Mouse (Mus musculus): ENCODE results near the gene Celf2. TPM values are rescaled to one million over a fixed set of nuclear protein-coding genes. Genes with fewer than 3 reads are reported as not detected.
"Not testable (repeated sequence)": the region's sequence is repeated elsewhere in the genome, so short reads cannot be mapped to it uniquely, and the experiment has no call there.

Gene Celf2
- total and polyA plus RNA-seq, 3 experiments: 20.1 to 47.6 (median 45.5) TPM

- not testable (repeated sequence) for DNase-seq
These were observed 246.7 kb downstream of the Celf2 start for GRCm38 (mm10) chr2:7262668-7263067.

DNA sequence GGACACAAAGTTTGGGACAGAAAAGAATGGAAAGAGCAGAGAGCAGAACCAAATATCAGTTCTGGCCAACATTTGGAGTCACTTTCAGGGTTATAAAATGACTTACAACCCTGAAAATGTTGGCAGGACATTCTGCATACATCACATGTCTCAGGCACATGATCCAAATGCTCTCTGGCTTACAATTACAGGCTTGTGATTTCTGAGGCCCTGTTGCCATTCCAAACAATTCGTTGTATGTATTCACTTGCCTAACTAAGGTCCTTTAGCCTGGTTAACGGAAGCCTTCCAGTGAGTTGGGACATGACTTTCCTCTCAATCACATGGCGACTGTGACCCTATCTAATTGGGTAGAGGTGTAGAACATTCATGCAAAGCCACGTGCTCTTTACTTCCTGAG lies 249.2 kb downstream of the Celf2 start:
- DNase-seq: peak; percentile 47

- DNase-seq: peak; percentile 11
These were observed 249.7 kb downstream of the Celf2 start for GRCm38 (mm10) chr2:7259616-7260015.

GRCm38 (mm10) chr2:7256023-7256422 lies 253.3 kb downstream of the Celf2 start:
- no peak for DNase-seq

DNA sequence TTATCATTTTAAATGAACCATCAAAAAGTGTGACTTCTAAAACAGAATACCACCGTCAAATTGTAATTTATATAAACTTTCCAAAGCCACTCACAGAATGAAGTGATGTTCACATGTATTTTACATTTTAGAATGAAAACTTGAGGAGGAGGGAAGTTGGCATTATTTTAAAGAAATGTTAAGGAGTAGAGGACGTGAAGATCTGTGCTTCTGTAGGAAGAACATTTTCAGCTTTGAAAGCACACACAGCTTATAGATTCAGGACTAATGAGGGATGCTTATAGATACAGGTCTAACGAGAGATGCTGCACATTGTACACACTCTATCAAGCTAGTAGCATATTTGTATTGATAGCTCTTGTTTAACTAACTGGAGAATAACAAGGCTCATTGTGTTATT lies 254.0 kb downstream of the Celf2 start:
- no peak for DNase-seq

GRCm38 (mm10) chr2:7250314-7250713 lies 259.0 kb downstream of the Celf2 start:
- DNase-seq: no peak

DNA sequence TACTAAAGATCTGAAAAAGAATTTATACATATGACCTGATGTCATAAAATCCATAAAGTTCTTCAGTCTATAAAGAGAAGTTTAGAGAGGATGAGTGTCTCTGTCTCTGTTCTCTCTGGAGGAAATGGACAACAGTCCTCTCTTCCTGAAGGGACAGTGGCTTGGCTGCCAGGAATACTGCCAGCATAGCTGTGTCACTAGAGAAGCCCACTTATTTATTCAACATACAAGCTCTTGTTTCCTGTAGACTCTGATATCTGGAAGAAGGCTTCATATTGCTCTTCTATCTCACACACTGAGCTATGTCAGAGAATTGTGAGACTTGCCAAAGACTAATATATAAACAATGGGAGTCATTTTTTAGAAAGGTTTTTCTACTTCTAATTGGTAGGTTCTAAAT lies 260.4 kb downstream of the Celf2 start:
- no peak for DNase-seq

- DNase-seq: peak; percentile 26
These were observed 263.2 kb downstream of the Celf2 start for GRCm38 (mm10) chr2:7245958-7246774.

DNA sequence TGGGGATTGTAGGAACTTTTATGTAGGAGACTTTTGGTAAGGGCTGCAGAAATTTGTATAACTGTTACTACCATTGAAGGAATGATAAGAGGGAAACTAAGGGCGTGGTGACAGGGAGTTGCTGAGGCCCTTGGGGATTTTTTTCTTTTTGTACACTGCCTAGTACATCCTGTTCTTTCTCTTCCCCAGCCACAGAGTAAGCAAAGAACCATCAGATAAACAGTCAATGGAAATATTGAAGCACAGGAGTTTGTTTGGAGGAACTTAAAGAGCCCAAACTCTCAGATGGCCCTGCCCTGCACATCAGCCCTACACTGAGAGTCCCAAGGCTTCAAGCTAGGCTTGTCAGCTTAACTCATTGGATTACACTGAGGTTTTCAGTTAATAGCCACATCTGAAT lies 267.2 kb downstream of the Celf2 start:
- DNase-seq: no peak

- peak; percentile 9 for DNase-seq
These were observed 267.8 kb downstream of the Celf2 start for GRCm38 (mm10) chr2:7241523-7241941.

DNA sequence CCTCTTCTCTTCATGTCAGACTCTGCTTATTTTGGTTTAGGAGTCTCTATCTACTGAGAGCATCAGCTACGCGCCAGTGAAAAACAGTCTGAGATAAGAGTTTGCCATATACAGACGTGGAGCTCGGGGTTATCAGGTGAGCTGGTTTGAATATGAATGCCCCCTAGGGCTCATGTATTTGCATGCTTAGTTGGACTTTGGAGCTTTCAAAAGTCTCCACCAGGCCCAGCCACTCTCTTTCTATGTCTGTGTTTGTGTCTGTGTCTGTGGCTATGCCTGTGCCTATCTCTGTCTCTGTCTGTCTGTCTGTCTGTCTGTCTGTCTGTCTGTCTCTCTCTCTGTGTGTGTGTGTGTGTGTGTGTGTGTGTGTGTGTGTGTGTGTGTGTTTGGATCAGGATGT lies 272.1 kb downstream of the Celf2 start:
- no peak for DNase-seq

DNA sequence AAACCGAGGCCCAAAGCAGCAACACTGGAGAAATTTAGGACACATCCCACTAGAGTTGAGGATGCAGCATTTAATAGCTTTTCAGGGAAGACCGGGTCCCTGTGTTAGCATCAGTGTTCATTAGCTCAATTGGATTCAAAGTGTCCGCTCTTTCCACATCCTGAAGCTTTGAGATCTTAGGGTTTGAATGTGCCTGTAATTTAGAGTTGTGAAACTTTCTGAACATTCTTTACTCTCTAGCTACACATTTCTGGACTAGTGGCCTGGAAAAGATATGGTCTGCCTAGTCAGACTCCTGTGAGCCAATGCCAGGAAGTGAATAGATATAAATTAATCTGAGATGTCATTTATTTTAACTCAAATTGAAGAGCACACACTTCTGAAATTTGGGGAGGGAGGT lies 272.9 kb downstream of the Celf2 start:
- DNase-seq: no peak

DNA sequence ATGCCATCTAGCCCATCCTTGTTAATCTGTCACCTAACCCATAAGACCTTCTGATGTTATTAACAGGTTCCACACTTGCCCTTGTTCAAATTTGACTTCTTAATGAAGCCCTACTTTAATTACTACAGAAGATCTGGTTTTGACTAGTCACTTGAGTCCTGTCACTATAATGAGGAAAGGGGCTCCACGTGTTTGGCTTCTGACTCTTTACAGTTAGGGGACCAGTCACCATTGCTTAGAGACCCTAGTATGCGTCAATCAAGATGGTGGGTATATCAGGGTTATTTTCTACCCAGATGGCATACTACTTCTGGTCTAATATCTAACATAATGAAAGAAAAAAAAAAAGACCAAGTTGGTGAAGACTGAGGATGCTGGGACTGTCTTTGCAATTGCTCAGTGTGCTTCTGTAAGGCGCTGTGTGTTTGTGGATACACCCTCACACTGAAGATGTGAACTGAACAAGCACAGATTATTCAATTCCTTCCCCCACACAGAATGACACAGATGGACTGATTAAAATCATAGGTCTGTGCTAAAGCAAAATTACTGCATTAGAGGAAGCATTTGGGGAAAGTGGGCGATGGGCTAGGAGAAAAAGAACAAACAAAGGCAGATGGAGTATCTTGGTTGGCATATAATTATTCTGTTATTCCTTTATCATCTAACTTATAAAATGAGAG lies 274.2 kb downstream of the Celf2 start:
- DNase-seq: no peak

GRCm38 (mm10) chr2:7234587-7234986 lies 274.8 kb downstream of the Celf2 start:
- no peak for DNase-seq

DNA sequence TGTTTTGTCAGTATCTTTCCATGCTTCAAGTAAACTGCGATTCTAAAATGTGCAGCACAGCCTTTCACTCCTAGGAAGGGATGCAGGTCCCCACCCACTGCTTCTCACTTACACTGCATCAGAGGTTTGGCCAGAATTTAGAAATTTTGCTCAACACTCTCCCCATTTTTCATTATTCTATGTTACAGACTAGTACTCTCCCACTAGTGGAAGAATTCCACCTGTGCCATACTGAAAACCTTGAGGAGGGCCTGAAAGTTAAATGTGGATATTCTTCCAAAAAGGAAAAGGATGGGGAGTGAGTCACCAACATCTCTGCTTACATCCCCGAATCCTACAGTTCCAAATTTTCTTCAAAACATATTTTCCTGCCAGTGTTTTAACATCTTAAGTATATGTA lies 276.0 kb downstream of the Celf2 start:
- no peak for DNase-seq

DNA sequence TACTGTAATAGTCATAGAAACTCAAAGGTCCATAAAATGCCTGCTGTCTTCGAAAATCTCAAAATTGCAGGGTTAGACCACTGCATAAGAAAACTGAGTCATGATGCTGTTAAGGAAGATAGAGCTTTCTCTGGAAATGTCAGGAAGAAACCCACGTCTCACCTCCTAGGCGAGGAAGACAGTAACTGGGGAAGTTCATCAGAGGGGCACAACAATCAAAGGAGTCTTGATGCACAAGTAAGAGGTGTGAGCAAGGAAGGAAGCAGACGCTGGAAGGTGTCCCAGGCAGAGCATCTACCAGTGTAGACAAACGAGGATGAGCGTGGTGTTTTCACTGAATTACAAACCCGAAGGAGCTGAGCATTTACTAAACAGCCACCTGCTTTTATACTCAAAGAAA lies 282.6 kb downstream of the Celf2 start:
- DNase-seq: no peak

DNA sequence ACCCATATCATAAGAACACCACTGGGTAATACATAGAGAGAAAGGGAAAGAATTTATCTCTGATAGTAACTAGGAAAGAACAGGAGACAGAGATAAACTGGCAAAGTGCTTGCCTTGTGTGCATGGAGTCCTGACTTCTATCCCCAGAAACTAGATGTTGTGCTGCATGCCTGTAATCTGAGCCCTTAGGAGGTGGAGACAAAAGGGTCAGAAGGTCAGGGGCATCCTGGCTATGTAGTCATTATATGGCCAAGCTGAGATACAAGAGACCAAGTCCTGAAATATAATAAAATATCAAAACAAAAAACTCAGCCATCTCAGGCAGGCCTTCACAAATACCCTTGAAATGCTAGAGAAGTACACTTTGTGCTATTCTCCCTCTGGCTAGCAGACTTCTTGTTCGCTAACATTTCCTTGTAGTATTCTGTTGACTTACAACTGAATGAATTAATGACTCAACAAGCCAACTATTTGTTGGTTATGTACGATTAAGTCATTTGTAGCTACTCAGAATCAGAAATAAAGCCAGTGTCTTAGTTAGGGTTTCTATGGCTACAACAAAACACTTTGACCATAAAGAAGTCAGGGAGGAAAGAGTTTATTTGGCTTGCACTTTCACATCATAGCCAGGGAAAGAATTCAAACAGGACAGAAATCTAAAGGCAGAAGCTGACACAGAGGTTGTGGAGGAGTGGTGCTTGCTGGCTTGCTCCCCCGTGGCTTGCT lies 284.9 kb downstream of the Celf2 start:
- DNase-seq: no peak

- DNase-seq: no peak
These were observed 285.8 kb downstream of the Celf2 start for GRCm38 (mm10) chr2:7223538-7223937.

DNA sequence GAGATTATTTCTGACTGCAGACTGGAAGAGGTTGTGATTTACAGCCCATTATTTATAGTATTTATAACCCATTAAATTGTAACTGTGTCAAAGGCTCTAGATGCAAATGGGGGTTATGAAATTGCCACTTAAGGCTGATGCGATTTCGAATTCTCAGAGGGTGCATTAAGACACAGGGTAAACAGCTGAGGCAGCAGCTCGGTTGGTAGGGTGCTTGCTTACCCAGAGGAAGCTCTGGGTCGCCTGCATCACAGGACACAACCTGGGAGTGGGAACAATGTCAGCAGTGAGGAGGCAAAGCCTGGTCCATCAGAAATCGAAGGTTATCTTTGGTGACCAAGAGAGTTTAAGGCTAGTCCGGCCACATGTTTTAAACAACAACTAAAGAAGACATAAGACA lies 286.5 kb downstream of the Celf2 start:
- no peak for DNase-seq

DNA sequence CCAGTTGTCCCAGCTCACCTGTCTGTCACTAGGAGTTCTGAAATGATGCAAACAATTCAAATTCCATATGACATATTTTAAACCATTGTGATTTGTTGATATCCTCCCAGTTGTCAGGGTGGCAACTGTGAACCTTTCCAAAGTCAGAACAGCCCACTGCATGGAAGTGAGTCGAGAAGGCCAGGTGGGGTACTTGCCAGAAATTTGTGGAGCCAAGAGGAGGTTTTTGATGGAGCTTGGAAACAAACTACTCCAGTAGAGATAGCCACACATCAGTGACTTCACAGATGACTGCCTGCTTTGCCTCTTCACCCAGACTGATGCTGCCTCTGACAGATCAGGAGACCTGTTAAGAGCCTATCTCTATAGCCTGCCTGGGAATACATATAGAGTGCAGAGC lies 287.5 kb downstream of the Celf2 start:
- no peak for DNase-seq

DNA sequence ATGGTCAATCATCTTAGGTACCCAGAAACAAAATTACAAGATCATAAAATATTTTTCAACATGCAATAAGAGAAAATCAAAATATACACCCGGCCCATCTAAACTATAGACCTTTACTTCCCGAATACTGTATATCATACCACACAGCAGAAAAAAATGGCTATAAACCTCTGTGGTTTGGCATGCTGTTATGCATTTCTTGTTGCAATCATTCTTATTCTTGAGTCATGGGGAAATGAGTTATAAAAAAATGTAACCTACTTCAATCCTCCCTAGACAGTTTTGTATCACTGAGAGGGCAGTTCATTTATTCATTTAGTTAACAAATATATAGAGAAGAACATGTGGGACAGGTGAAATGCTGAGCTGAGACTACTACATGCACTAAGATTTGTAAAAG lies 291.3 kb downstream of the Celf2 start:
- DNase-seq: no peak

- no peak for DNase-seq
These were observed 301.5 kb downstream of the Celf2 start for GRCm38 (mm10) chr2:7207691-7208504.
